Mouse (Mus musculus) liver, embryonic 11.5 days (tissue): ENCODE measurements around the gene Ikbkg. TPM values are rescaled to one million over a fixed set of nuclear protein-coding genes. Genes with fewer than 3 reads are reported as not detected.
"Not testable (repeated sequence)": the region's sequence is repeated elsewhere in the genome, so short reads cannot be mapped to it uniquely, and the experiment has no call there.

Source experiments
- ATAC-seq: fragments of 200-750 bp; cut with Nextera tagmentation; replicated peaks from 2 replicates; pipeline ENCODE4 v1.8.0; 2017; ENCODE audit warnings: moderate number of reproducible peaks, mild to moderate bottlenecking, moderate TSS enrichment, moderate library complexity; ENCODE audit not compliant: low FRiP score
- DNase-seq: peaks from one replicate; pipeline ENCODE4 v3.0.0-alpha.2; 2017; ENCODE audit warnings: low spot score
- H3K27ac ChIP-seq: fragments of 300-500 bp; sonication (generic); 2 replicates; pipeline ENCODE4 v1.5.1; 2014; ENCODE audit warnings: mild to moderate bottlenecking, low read depth, low read length, control low read depth
- H3K27me3 ChIP-seq: fragments of 300-500 bp; sonication (generic); replicated peaks from 2 replicates; pipeline ENCODE4 v1.6.1; 2014; ENCODE audit warnings: low read length, mixed read lengths; ENCODE audit not compliant: control insufficient read depth, insufficient read depth
- H3K36me3 ChIP-seq: fragments of 300-500 bp; sonication (generic); 2 replicates; pipeline ENCODE4 v1.6.1; 2014; ENCODE audit warnings: mild to moderate bottlenecking, low read length, moderate library complexity, mixed read lengths; ENCODE audit not compliant: control insufficient read depth, insufficient read depth
- H3K4me1 ChIP-seq: fragments of 300-500 bp; sonication (generic); replicated peaks from 2 replicates; pipeline ENCODE4 v1.6.1; 2014; ENCODE audit warnings: low read length, mixed read lengths; ENCODE audit not compliant: control insufficient read depth, insufficient read depth
- H3K4me2 ChIP-seq: fragments of 300-500 bp; sonication (generic); 2 replicates; pipeline ENCODE4 v1.6.1; 2014; ENCODE audit warnings: mild to moderate bottlenecking, control low read depth, moderate library complexity
- H3K4me3 ChIP-seq: fragments of 300-500 bp; sonication (generic); 2 replicates; pipeline ENCODE4 v1.5.1; 2014; ENCODE audit warnings: low read depth, low read length, control low read depth
- H3K9ac ChIP-seq: fragments of 300-500 bp; sonication (generic); 2 replicates; pipeline ENCODE4 v1.6.1; 2014; ENCODE audit warnings: low read depth, low read length, control low read depth
- H3K9me3 ChIP-seq: fragments of 300-500 bp; sonication (generic); 2 replicates; pipeline ENCODE4 v1.6.1; 2016; ENCODE audit warnings: low read length, inconsistent platforms, mixed read lengths; ENCODE audit not compliant: control insufficient read depth
- WGBS: fragments of 180-500 bp; shearing (Covaris S2); extraction: QIAGEN DNeasy Blood & Tissue Kit; methylation state at CpG from one replicate; pipeline ENCODE4 v1.1.7; 2014; 5-methylcytosine and 5-hydroxymethylcytosine counted together
- polyA plus RNA-seq: library from polyadenylated mRNA; unstranded; fragments of >200 nt; fragmentation: Nextera tagmentation; extraction: Ambion mirVana; gene quantifications from 2 replicates; pipeline ENCODE4 v1.2.1, GENCODE M21; 2014

Gene Ikbkg
- polyA plus RNA-seq = 19.2 and 23.0 TPM in 2 replicates

DNA sequence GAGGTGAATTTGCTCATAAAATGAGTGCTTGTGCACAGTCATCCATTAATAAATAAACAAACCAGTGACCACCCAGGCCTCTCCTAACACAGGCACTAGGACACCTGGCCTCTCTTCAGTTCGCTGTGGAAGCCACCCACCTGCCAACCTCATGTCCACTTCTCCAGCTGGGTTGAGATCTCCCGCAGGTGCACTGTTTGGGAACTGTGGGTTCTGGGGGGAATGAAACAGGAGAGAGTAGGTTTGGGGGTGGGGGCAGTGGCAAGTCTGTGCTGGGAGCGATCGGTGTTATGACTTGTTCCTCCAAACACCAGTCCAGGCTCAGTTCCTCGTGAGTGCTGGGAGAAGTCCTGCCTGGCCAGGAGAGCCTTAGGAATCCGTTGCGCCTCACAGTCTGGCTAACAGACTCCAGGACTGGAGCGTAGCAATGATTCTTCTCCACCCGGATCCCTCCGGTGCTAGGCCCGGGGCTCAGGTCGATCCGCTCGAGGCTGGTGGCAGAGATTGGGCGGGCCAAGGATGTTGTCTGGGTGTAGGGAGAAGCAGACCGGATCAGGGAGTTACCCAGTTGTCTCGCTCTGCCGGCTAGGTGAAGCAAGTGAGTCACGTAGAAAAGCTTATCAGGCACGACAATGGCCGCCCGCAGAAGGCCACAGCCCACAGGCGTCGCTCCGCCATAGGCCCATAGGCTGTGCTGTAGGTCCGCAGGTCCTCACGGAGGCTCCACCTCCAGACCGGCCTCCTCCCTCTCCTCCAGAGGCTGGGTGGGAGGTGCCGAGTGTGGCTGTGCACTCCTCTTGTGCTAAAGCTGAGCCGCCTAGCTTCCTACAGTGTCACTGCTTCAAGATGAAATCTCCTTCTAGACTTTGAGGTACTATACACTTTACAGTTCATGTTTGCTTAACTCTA, at the start of gene Ikbkg, which contains the start of gene Fam3a:
Gene Ikbkg (plus strand): TSS at position 756 of the 909 bp plus-strand sequence.
Gene Fam3a (minus strand): TSS at position 738 of the 909 bp plus-strand sequence.
- peak within 1 kb of the TSS; percentile 74 for H3K4me2 ChIP-seq
- no peaks in the 10 kb centered on the region for H3K27me3 ChIP-seq
- peak within 1 kb of the TSS; percentile 56 for H3K4me3 ChIP-seq
- H3K36me3 ChIP-seq = no peaks in the 10 kb centered on the region
- WGBS = 12% methylated on average over 28 of the region's 30 CpGs
- ATAC-seq (peak; percentile 100), DNase-seq (peak; percentile 79)
- H3K9me3 ChIP-seq = no peaks in the 10 kb centered on the region
- no peaks in the 10 kb centered on the region; the same call in 1 of the 2 replicates for H3K4me1 ChIP-seq
- peak within 1 kb of the TSS; percentile 83 for H3K27ac ChIP-seq
- H3K9ac ChIP-seq = peak within 1 kb of the TSS; percentile 76

DNA sequence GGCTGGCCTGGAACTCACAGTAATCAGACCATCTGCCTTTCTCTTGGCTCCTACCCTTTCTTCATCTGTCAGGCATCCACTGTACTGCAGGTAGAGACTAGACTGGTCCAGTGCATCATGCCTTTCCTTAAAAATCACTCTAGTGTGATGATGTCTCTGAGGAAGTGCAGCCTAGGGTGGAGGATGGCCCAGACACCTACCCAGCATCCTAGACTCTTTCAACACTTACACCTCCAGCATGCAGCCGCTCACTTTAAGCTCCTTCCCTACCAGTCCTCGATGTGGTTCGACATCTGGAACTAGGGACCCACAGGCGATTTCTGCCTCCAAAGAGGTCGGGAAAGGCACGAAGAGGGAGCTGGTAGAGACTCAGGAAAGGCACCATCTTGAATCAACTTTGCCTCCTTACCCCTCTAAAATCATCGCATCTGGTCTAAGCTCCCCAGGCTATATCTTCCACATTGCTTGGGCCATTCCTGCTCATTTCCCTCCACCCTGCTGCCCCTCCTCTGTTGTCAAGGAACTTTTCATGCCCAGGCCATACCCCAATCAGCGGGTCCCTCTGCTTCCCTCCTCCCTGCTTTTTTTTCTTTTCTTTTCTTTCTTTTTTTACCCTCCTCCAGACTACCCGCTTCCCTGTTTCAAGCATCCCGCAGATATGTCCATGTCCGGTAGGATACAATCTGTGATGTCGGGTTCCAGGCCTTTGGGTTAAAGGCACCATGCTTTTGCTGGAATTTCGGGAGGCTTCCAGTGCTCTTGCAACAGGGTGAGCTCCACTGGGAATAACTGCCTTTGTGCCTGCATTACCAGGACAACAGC, 40.2 kb upstream of the Ikbkg start:
- no peak overlapping the region; the same call in 1 of the 2 replicates for H3K27ac ChIP-seq
- H3K4me3 ChIP-seq = peak overlapping the region; percentile 55
- no peaks in the 10 kb centered on the region for H3K36me3 ChIP-seq
- ATAC-seq (peak; percentile 43), DNase-seq (no peak)
- H3K9me3 ChIP-seq = no peaks in the 10 kb centered on the region
- peak overlapping the region; percentile 76 for H3K9ac ChIP-seq
- no peaks in the 10 kb centered on the region for H3K27me3 ChIP-seq
- 25% methylated on average over 13 of the region's 13 CpGs for WGBS
- H3K4me1 ChIP-seq = no peaks in the 10 kb centered on the region
- peak overlapping the region; percentile 72 for H3K4me2 ChIP-seq

DNA sequence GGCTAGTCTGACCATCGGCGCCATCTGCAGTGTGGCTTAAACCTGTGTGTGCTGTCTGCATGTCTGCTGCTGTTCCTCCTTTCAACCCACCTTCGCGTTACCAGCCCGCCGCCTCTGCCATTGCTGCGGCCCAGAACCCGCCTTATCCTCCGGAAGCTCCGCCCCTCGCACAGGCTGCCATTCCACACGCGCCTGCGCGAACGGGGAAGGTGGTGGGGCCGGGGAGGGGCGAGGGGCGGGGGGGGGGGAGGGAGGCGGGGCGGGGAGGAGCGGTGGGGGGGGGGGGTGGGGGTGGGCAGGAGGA, 39.7 kb upstream of the Ikbkg start, which contains the start of gene Lage3:
Gene Lage3 (minus strand): TSS at position 152 of the 304 bp plus-strand sequence.
- Histone ChIP-seq H3K9ac (peak within 1 kb of the TSS; percentile 76), H3K4me3 (peak within 1 kb of the TSS; percentile 55), H3K9me3 (no peaks in the 10 kb centered on the region), H3K27ac (no peak within 1 kb of the TSS; the same call in 1 of the 2 replicates), H3K4me1 (no peaks in the 10 kb centered on the region), H3K36me3 (no peaks in the 10 kb centered on the region), H3K27me3 (no peaks in the 10 kb centered on the region), H3K4me2 (peak within 1 kb of the TSS; percentile 72)
- DNase-seq (peak; percentile 52), ATAC-seq (peak; percentile 75)
- 29% methylated on average over 12 of the region's 22 CpGs for WGBS

DNA sequence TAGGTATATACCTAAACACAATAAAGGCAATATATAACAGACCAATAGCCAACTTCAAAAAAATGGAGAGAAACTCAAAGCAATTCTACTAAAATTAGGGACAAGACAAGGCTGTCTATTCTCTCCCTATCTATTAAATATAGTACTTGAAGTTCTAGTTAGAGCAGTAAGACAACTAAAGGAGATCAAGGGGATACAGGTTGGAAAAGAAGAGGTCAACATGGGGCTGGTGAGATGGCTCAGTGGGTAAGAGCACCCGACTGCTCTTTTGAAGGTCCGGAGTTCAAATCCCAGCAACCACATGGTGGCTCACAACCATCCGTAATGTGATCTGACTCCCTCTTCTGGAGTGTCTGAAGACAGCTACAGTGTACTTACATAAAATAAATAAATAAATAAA, 36.0 kb upstream of the Ikbkg start:
- H3K36me3 ChIP-seq, ATAC-seq, H3K4me1 ChIP-seq, H3K4me2 ChIP-seq, H3K4me3 ChIP-seq, H3K9ac ChIP-seq, H3K27me3 ChIP-seq, H3K9me3 ChIP-seq, H3K27ac ChIP-seq, DNase-seq: not testable (repeated sequence)
- WGBS = 80% methylated on average over 3 of the region's 3 CpGs

DNA sequence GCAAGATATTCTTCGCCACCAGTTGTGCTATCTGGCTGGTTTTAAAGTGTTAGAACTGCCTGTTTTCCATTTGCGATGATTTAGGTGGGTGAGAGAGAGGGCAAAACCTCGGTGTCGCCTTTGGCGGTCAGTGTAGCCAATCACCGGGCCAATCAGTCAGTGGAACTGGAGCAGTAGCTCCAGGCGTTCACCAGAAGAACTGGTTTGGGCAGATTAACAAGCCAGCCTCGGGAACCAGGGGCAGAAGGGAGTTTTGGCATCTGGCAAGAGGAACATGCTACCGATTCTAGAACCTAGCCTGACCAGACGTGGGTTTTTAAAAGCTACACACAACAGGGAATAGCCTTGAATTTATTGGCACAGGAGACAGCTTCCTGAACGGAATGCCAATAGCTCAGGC, 33.9 kb upstream of the Ikbkg start:
- 42% methylated on average over 11 of the region's 11 CpGs for WGBS
- H3K4me2 ChIP-seq = no peak overlapping the region
- H3K4me1 ChIP-seq = no peaks in the 10 kb centered on the region
- H3K9ac ChIP-seq = no peak overlapping the region
- ATAC-seq (no peak), DNase-seq (no peak)
- no peaks in the 10 kb centered on the region for H3K9me3 ChIP-seq
- no peak overlapping the region for H3K4me3 ChIP-seq
- H3K27ac ChIP-seq = no peak overlapping the region
- no peaks in the 10 kb centered on the region for H3K27me3 ChIP-seq
- no peaks in the 10 kb centered on the region for H3K36me3 ChIP-seq

DNA sequence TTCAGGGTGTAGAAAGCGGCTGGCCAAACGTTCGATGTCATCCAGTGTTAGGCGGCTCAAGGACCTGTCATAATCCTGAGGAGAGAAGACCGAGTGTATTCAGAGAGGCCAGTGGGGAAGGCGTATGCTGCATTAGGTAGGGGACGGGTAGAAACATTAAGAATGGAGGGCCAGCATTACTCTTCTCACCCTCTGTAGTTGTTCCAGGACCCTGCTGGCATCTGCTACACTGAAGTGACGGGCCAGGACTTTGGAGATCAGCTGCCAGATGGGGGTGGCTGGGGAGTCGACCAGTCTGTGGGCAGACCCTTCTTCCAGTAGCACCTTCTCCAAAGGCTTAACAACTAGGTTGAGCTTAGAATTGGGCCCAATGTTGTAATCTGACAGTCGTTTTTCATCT, 25.6 kb upstream of the Ikbkg start:
- H3K4me2 ChIP-seq = peak overlapping the region; percentile 71
- H3K9me3 ChIP-seq = no peaks in the 10 kb centered on the region
- H3K4me3 ChIP-seq = peak overlapping the region; percentile 64
- DNase-seq = no peak
- H3K9ac ChIP-seq = peak overlapping the region; percentile 80
- H3K36me3 ChIP-seq = no peaks in the 10 kb centered on the region
- peaks cover 2% of the 10 kb centered on the region; the same call in 1 of the 2 replicates for H3K4me1 ChIP-seq
- 0 out of 2 replicates have a peak overlapping the region, but pooled peaks have one; percentile 7 for H3K27ac ChIP-seq
- 66% methylated on average over 10 of the region's 10 CpGs for WGBS
- ATAC-seq = no peak
- no peaks in the 10 kb centered on the region for H3K27me3 ChIP-seq

DNA sequence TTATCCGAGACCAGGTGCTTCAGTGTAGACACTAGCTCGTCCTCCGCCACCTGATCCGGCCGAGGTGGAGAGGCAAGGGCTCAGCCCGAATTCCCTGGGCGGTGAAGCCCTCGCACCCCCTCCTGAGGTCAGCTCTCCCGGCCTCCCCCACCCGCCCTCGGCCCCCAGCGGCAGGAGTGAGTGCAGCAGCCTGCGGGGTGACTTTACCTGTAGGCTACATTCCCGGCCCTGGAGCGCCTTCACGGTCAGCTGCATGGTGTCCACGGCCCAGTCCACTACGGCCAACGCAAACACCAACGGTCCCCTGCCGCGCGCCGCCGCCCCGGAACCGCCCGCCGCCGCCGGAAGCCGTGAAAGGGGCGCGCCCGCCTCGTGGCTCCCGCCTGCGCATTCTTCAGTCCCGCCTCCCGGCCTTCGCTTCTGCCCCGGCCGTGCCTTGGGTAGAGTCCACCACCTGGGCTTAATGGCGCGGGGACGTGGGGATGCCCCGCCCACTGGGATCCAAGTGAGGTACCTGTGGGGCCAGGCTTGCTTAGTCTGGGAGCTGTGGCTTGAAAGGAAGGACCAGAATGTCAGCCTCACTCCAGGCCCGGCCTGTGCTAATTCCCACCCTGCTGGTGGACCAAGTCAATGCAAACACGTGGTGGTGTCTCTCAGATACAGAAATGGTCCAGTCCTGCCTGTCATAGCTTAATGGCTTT, 24.7 kb upstream of the Ikbkg start:
- Histone ChIP-seq H3K9me3 (no peaks in the 10 kb centered on the region), H3K9ac (peak overlapping the region; percentile 80), H3K4me1 (peaks cover 2% of the 10 kb centered on the region; the same call in 1 of the 2 replicates), H3K36me3 (no peaks in the 10 kb centered on the region), H3K4me2 (peak overlapping the region; percentile 71), H3K4me3 (peak overlapping the region; percentile 64), H3K27ac (peak overlapping the region; percentile 72), H3K27me3 (no peaks in the 10 kb centered on the region)
- DNase-seq (peak; percentile 72), ATAC-seq (peak; percentile 76)
- WGBS = 16% methylated on average over 46 of the region's 49 CpGs
